In the genomic region with DNA sequence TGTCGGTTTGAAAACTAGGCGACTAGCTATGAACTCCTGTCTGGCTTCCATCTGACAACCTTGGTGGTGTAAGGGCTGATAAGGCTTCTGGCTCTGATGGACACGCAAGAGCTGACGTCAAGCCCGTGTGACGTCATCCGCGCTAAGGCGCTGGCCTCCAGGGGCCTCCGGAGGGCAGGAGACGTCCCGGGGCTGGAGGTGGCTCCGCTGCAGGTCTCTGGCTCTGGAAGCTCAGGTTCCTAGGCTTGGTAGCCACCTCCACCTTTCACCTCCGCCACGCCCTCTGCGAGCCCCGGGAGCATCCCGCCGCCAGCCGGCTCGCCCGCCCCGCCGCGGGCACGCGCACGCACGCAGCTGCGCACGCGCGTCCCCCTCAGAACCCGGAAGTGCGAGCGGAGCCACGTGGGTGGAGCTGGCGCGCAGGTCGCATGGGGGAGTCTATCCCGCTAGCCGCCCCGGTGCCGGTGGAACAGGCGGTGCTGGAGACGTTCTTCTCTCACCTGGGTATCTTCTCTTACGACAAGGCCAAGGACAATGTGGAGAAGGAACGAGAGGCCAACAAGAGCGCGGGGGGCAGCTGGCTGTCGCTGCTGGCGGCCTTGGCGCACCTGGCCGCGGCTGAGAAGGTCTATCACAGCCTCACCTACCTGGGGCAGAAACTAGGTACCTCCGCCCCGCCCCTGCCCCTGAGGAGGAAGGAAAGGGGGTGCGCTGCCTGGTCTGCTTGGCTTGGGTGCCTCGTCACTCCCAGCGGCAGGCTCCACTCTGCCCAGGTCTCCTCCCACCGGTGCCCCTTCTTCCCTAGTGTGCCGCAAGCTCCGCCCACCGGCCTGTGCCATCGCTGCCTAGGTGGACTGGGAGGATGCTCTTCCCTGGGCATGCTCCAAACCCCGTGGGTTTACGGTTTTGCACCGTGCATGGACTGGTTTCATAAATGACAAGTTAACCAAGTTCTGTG, we compare ENCODE assay signal across 7 mouse cellular contexts. TPM values are rescaled to one million over a fixed set of nuclear protein-coding genes. Genes with fewer than 3 reads are reported as not detected.
DNase-seq lines count a peak whose midpoint lies in the region; ATAC-seq lines count a peak whose summit lies in the region.

A gene (plus strand): TSS at position 390 of the 958 bp plus-strand sequence.

- H3K4me1 ChIP-seq in limb, embryonic 10.5 days: peaks cover 22% of the 10 kb centered on the region
- H3K4me1 ChIP-seq in midbrain, embryonic 13.5 days (replicated peaks): peaks cover 10% of the 10 kb centered on the region

- WGBS in limb, embryonic 10.5 days: under 1% methylated on average over 68 of the region's 68 CpGs
- 1% methylated on average over 68 of the region's 68 CpGs for WGBS in midbrain, embryonic 13.5 days

- H3K27me3 ChIP-seq in limb, embryonic 10.5 days (ENCODE audit: low read depth, poor library complexity, severe bottlenecking): no peaks in the 10 kb centered on the region
- no peaks in the 10 kb centered on the region for H3K27me3 ChIP-seq in midbrain, embryonic 13.5 days

- peak; percentile 80 for DNase-seq in adrenal gland, adult 8-10 months
- DNase-seq in embryo, embryonic 9.5 days (ENCODE audit: extremely low spot score): peak; percentile 90
- DNase-seq in kidney, adult 11 months: peak; percentile 80
- DNase-seq in limb, embryonic 10.5 days (ENCODE audit: low spot score): peak; percentile 96
- peak; percentile 88 for DNase-seq in spleen, adult 12 weeks (ENCODE audit: low spot score)

- peak within 1 kb of the TSS; percentile 93 for H3K27ac ChIP-seq in limb, embryonic 10.5 days
- H3K27ac ChIP-seq in midbrain, embryonic 13.5 days: peak within 1 kb of the TSS; percentile 52; the same call in 1 of the 2 replicates

- peak within 1 kb of the TSS; percentile 98 for H3K4me2 ChIP-seq in midbrain, embryonic 13.5 days (replicated peaks)

- H3K4me3 ChIP-seq in limb, embryonic 10.5 days: peak within 1 kb of the TSS; percentile 89
- peak within 1 kb of the TSS; percentile 79 for H3K4me3 ChIP-seq in midbrain, embryonic 13.5 days (replicated peaks)

- ATAC-seq in granulocyte monocyte progenitor cell, adult 5-6 weeks (replicated peaks; ENCODE audit: poor library complexity, severe bottlenecking): peak; percentile 92
- peak; percentile 91 for ATAC-seq in midbrain, embryonic 13.5 days

- H3K9me3 ChIP-seq in limb, embryonic 10.5 days (replicated peaks): no peaks in the 10 kb centered on the region
- H3K9me3 ChIP-seq in midbrain, embryonic 13.5 days: 0 out of 2 replicates have a peak, but pooled peaks cover 3% of the 10 kb centered on the region

- no peaks in the 10 kb centered on the region for H3K36me3 ChIP-seq in limb, embryonic 10.5 days
- H3K36me3 ChIP-seq in midbrain, embryonic 13.5 days: no peaks in the 10 kb centered on the region

- H3K9ac ChIP-seq in midbrain, embryonic 13.5 days (replicated peaks): peak within 1 kb of the TSS; percentile 70

RNA-seq across cellular contexts. Expression of the gene that starts here (rescaled TPM):
- 10 to 100 TPM in 2 of 4 experiments, 1 to 10 TPM in 2; 7.3 to 13.3 (median 10.3) TPM for total RNA-seq in adrenal gland, adult 8-10 months (2022)
- 10.4 and 12.0 TPM in 2 replicates for total RNA-seq in granulocyte monocyte progenitor cell, adult 5-6 weeks (2014; fragmentation: Nextera tagmentation)
- total RNA-seq in granulocyte monocyte progenitor cell, adult 5-6 weeks (2017): 2.8 and 4.8 TPM in 2 replicates
- 2.8 and 2.9 TPM in 2 replicates for polyA plus RNA-seq in limb, embryonic 10.5 days (2016; fragmentation: Nextera tagmentation; extraction: Ambion mirVana)
- polyA plus RNA-seq in midbrain, embryonic 13.5 days (2015; fragmentation: Nextera tagmentation; extraction: Ambion mirVana): 1.8 and 2.2 TPM in 2 replicates

Comparison
In these comparisons a context has a peak if more than half of its experiments do, and no peak if none do; other contexts are left out.
1. Peak in every context shown above with its lines: DNase-seq, ATAC-seq, H3K4me3 ChIP-seq and H3K27ac ChIP-seq.